Mouse (Mus musculus): ENCODE results near the gene AB124611. TPM values are rescaled to one million over a fixed set of nuclear protein-coding genes. Genes with fewer than 3 reads are reported as not detected.

Gene AB124611
- polyA plus RNA-seq (2012; ENCODE audit: low replicate concordance), result 222 and 323 TPM in 2 replicates

GRCm38 (mm10) chr9:21525937-21526633 lies at the start of gene AB124611:
TSS of gene AB124611 (plus strand) at chr9:21526176.

DNA sequence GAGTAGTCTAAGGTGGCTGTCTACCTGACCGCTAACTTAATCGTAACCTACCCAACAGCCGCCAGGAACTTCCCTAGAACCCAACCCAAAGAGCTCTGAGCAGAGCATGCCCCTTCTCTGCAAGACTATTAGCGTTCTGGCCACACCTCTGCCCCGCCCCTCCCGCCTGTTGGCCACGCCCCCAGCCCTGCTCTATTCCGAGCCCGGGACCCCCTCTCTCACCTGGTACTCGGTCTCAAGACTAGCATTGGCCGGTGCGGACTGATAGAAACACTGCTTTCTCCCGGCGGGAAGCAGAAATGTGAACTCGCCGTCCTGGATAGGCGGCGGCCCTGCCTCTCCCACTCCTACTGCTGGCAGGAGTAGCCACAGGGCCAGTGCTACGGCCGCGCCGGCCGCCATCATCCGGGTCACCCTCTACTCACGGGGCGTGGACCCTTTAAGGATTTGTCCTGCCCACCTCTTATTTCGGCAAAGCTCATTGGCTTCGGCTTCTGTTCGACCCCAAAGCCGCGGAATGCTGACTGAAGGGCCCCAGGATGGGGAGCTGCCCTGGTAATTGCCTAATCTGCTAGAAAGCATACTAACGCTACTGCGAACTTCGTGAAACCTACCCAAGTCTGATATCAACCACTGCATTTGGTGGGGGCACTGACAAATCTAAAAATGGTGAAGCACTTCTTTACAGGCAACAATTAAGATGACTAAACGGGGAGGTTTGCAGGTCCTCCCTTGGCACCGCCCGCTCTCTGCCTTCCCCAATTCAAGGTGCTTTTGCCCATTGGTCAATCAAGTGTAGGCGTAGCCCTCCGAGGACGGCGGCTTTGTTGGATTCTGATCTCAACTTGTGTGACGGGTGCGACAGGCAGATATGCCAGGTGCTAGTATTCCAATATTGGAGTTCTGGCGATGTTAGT lies 15.9 kb upstream of the AB124611 start, which contains the start of gene Tmed1:
Tmed1 (minus strand) TSS at position 481 of the 917 bp plus-strand sequence.

DNA sequence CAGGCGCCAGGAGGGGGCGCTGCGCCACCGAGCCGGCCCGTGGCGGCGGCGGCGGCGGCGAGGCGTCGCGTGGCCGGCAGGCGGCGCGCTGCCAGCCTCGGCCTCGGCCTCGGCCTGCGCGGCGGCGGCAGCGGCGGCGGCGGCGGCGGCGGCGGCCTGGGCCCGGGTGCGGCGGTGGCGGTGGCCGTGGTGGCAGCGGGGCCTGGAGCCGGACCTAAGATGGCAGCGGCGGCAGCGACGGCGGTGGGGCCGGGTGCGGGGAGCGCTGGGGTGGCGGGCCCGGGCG lies 20.8 kb downstream of the AB124611 start, which contains the start of gene Carm1:
Carm1 (plus strand) TSS at position 106 of the 286 bp plus-strand sequence.

DNA sequence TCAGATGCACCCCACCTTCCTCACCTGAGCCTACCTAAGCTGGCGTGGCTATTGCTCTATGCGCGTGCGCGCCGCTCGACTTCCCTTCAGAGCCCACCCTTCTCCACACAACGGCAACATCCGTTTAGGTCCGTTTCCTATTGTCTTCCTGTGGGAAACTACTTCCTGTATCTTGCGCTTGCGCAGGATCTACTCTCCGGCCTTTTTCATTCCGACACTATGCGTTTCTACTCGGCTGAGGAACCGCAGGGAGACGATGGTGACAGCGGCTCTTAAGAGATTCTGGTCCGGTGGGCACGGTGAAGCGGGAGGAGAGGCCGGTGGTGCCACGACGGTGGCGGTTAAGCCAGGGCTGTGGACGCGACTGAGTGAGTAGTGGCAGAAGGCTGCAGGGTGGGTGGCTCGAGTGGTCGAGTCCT lies 66.7 kb downstream of the AB124611 start, which contains the start of the genes Timm29 and Yipf2:
Timm29 (plus strand) TSS at position 20 of the 419 bp plus-strand sequence.
Yipf2 (minus strand) TSS at position 126 of the 419 bp plus-strand sequence.

Other genes with a start within 250 kb of the AB124611 start
- 46.0 and 65.5 TPM in 2 replicates for gene Kri1, start 238.2 kb upstream of the AB124611 start, polyA plus RNA-seq (2012; ENCODE audit: low replicate concordance)
- gene Cdkn2d, start 234.8 kb upstream of the AB124611 start, polyA plus RNA-seq (2012; ENCODE audit: low replicate concordance), result 41.8 and 71.5 TPM in 2 replicates
- 0.49 and 2.3 TPM in 2 replicates for gene Ap1m2, start 213.8 kb upstream of the AB124611 start, polyA plus RNA-seq (2012; ENCODE audit: low replicate concordance)
- 192 and 204 TPM in 2 replicates for gene Slc44a2, start 205.5 kb upstream of the AB124611 start, polyA plus RNA-seq (2012; ENCODE audit: low replicate concordance)
- gene Ilf3, start 158.3 kb upstream of the AB124611 start, polyA plus RNA-seq (2012; ENCODE audit: low replicate concordance), result 61.2 and 70.8 TPM in 2 replicates
- gene Qtrt1, start 114.3 kb upstream of the AB124611 start, polyA plus RNA-seq (2012; ENCODE audit: low replicate concordance), result 38.9 and 44.8 TPM in 2 replicates
- gene Dnm2, start 101.3 kb upstream of the AB124611 start, polyA plus RNA-seq (2012; ENCODE audit: low replicate concordance), result 702 and 1,736 TPM in 2 replicates
- gene Tmed1, start 15.9 kb upstream of the AB124611 start, polyA plus RNA-seq (2012; ENCODE audit: low replicate concordance), result 5.3 and 6.6 TPM in 2 replicates
- gene Carm1, start 20.7 kb downstream of the AB124611 start, polyA plus RNA-seq (2012; ENCODE audit: low replicate concordance), result 88.3 and 96.9 TPM in 2 replicates
- 10.9 and 12.0 TPM in 2 replicates for gene Timm29, start 66.5 kb downstream of the AB124611 start, polyA plus RNA-seq (2012; ENCODE audit: low replicate concordance)
- 9.9 and 14.6 TPM in 2 replicates for gene Yipf2, start 66.7 kb downstream of the AB124611 start, polyA plus RNA-seq (2012; ENCODE audit: low replicate concordance)
- 142 and 259 TPM in 2 replicates for gene Smarca4, start 90.0 kb downstream of the AB124611 start, polyA plus RNA-seq (2012; ENCODE audit: low replicate concordance)
- gene Ldlr, start 197.3 kb downstream of the AB124611 start, polyA plus RNA-seq (2012; ENCODE audit: low replicate concordance), result 7.4 and 12.5 TPM in 2 replicates
- gene Spc24, start 234.1 kb downstream of the AB124611 start, polyA plus RNA-seq (2012; ENCODE audit: low replicate concordance), result 12.5 and 16.7 TPM in 2 replicates

Measured in hematopoietic multipotent progenitor cell, adult 10-12 weeks (in vitro differentiated cells).